Mouse (Mus musculus): ENCODE data around the gene Sf3b6. TPM values are rescaled to one million over a fixed set of nuclear protein-coding genes. Genes with fewer than 3 reads are reported as not detected.

Sf3b6 gene
- polyA plus RNA-seq, 1 experiment from 2014 or later: 193 TPM

GRCm38 (mm10) chr12:4872983-4873477 lies 55.7 kb downstream of the Sf3b6 start:
- WGBS: 61% methylated on average over 5 of the region's 5 CpGs
- Histone ChIP-seq H3K4me3 (ENCODE audit: low read length) (no peak overlapping the region), H3K4me2 (ENCODE audit: low read depth, low read length) (no peak overlapping the region), H3K36me3 (ENCODE audit: control insufficient read depth, insufficient read depth, low read length) (no peaks in the 10 kb centered on the region), H3K9ac (ENCODE audit: low read depth, low read length) (no peak overlapping the region), H3K4me1 (ENCODE audit: control insufficient read depth, insufficient read depth, low read length) (peaks cover 20% of the 10 kb centered on the region), H3K27ac (ENCODE audit: low read length) (no peak overlapping the region), H3K9me3 (ENCODE audit: control insufficient read depth, low read length) (no peaks in the 10 kb centered on the region), H3K27me3 (replicated peaks; ENCODE audit: control insufficient read depth, insufficient read depth, low read length) (no peaks in the 10 kb centered on the region)
- no peak for ATAC-seq

- H3K27ac ChIP-seq (ENCODE audit: low read length): no peak overlapping the region
- H3K9me3 ChIP-seq (ENCODE audit: control insufficient read depth, low read length): no peaks in the 10 kb centered on the region
- H3K4me3 ChIP-seq (ENCODE audit: low read length): peak overlapping the region; percentile 34; the same call in 1 of the 2 replicates
- H3K9ac ChIP-seq (ENCODE audit: low read depth, low read length): no peak overlapping the region; the same call in 1 of the 2 replicates
- H3K27me3 ChIP-seq (replicated peaks; ENCODE audit: control insufficient read depth, insufficient read depth, low read length): no peaks in the 10 kb centered on the region
- H3K36me3 ChIP-seq (ENCODE audit: control insufficient read depth, insufficient read depth, low read length): no peaks in the 10 kb centered on the region
- H3K4me1 ChIP-seq (ENCODE audit: control insufficient read depth, insufficient read depth, low read length): peaks cover 20% of the 10 kb centered on the region
- WGBS: 76% methylated on average over 6 of the region's 6 CpGs
- peak overlapping the region; percentile 84 for H3K4me2 ChIP-seq (ENCODE audit: low read depth, low read length)
- ATAC-seq: no peak
Observed at GRCm38 (mm10) chr12:4873531-4873930, 56.2 kb downstream of the Sf3b6 start.

- no peaks in the 10 kb centered on the region for H3K27me3 ChIP-seq (replicated peaks; ENCODE audit: control insufficient read depth, insufficient read depth, low read length)
- 0 out of 2 replicates have a peak, but pooled peaks cover 3% of the 10 kb centered on the region for H3K36me3 ChIP-seq (ENCODE audit: control insufficient read depth, insufficient read depth, low read length)
- peaks cover 16% of the 10 kb centered on the region for H3K4me1 ChIP-seq (ENCODE audit: control insufficient read depth, insufficient read depth, low read length)
- no peak within 1 kb of the TSS for H3K27ac ChIP-seq (ENCODE audit: low read length)
- H3K9me3 ChIP-seq (ENCODE audit: control insufficient read depth, low read length): no peaks in the 10 kb centered on the region
- peak; percentile 94 for ATAC-seq
- peak within 1 kb of the TSS; percentile 34 for H3K4me3 ChIP-seq (ENCODE audit: low read length)
- WGBS: 3% methylated on average over 24 of the region's 24 CpGs
- peak within 1 kb of the TSS; percentile 84 for H3K4me2 ChIP-seq (ENCODE audit: low read depth, low read length)
- H3K9ac ChIP-seq (ENCODE audit: low read depth, low read length): peak within 1 kb of the TSS; percentile 62
Observed at GRCm38 (mm10) chr12:4874161-4874927, 57.0 kb downstream of the Sf3b6 start, which contains the start of gene Mfsd2b. Gene Mfsd2b (minus strand): TSS chr12:4874359.

- WGBS: 64% methylated on average over 8 of the region's 8 CpGs
- ATAC-seq: peak; percentile 61
Observed at GRCm38 (mm10) chr12:4875623-4876022, 58.3 kb downstream of the Sf3b6 start.

More at GRCm38 (mm10) chr12:4875623-4876022, 58.3 kb downstream of the Sf3b6 start:
- no peaks in the 10 kb centered on the region for H3K9me3 ChIP-seq (ENCODE audit: control insufficient read depth, low read length)
- no peak overlapping the region for H3K4me3 ChIP-seq (ENCODE audit: low read length)
- peaks cover 14% of the 10 kb centered on the region for H3K4me1 ChIP-seq (ENCODE audit: control insufficient read depth, insufficient read depth, low read length)
- 0 out of 2 replicates have a peak, but pooled peaks cover 3% of the 10 kb centered on the region for H3K36me3 ChIP-seq (ENCODE audit: control insufficient read depth, insufficient read depth, low read length)
- H3K9ac ChIP-seq (ENCODE audit: low read depth, low read length): no peak overlapping the region
- H3K27ac ChIP-seq (ENCODE audit: low read length): peak overlapping the region; percentile 46
- H3K27me3 ChIP-seq (replicated peaks; ENCODE audit: control insufficient read depth, insufficient read depth, low read length): no peaks in the 10 kb centered on the region
- H3K4me2 ChIP-seq (ENCODE audit: low read depth, low read length): peak overlapping the region; percentile 13; the same call in 1 of the 2 replicates

Other genes with a start within 250 kb of the Sf3b6 start
- 30.4 and 32.9 TPM in 2 replicates for gene Itsn2, start 224.9 kb upstream of the Sf3b6 start, polyA plus RNA-seq (2015; fragmentation: Nextera tagmentation; extraction: Ambion mirVana)
- not detected in 2 replicates for gene Gm3625, start 224.6 kb upstream of the Sf3b6 start, polyA plus RNA-seq (2015; fragmentation: Nextera tagmentation; extraction: Ambion mirVana)
- gene Fam228a, start 79.1 kb upstream of the Sf3b6 start, polyA plus RNA-seq (2015; fragmentation: Nextera tagmentation; extraction: Ambion mirVana): 0.05 and 0.34 TPM in 2 replicates
- 1.1 TPM in 2 replicates for gene Pfn4, start 48.5 kb upstream of the Sf3b6 start, polyA plus RNA-seq (2015; fragmentation: Nextera tagmentation; extraction: Ambion mirVana)
- gene Fam228b, start 48.3 kb upstream of the Sf3b6 start, polyA plus RNA-seq (2015; fragmentation: Nextera tagmentation; extraction: Ambion mirVana): 1.1 and 1.3 TPM in 2 replicates
- gene Fkbp1b, start 24.0 kb downstream of the Sf3b6 start, polyA plus RNA-seq (2015; fragmentation: Nextera tagmentation; extraction: Ambion mirVana): 7.1 and 8.2 TPM in 2 replicates
- gene Wdcp, start 25.8 kb downstream of the Sf3b6 start, polyA plus RNA-seq (2015; fragmentation: Nextera tagmentation; extraction: Ambion mirVana): 11.0 and 12.4 TPM in 2 replicates
- 1.3 and 1.7 TPM in 2 replicates for gene Mfsd2b, start 56.8 kb downstream of the Sf3b6 start, polyA plus RNA-seq (2015; fragmentation: Nextera tagmentation; extraction: Ambion mirVana)
- 31.0 and 32.8 TPM in 2 replicates for gene Ubxn2a, start 90.2 kb downstream of the Sf3b6 start, polyA plus RNA-seq (2015; fragmentation: Nextera tagmentation; extraction: Ambion mirVana)
- 4.4 and 5.2 TPM in 2 replicates for gene Atad2b, start 99.8 kb downstream of the Sf3b6 start, polyA plus RNA-seq (2015; fragmentation: Nextera tagmentation; extraction: Ambion mirVana)

Data from intestine, embryonic 16.5 days (tissue).